Mouse (Mus musculus) fat pad, adult 2 months (tissue): ENCODE data around the gene Clybl.

ENCODE experiments used
- DNase-seq: peaks from one replicate; pipeline ENCODE4 v3.0.0-alpha.2; 2011; ENCODE audit warnings: low read depth, low spot score; ENCODE audit errors: extremely low read depth

Gene Clybl

DNA sequence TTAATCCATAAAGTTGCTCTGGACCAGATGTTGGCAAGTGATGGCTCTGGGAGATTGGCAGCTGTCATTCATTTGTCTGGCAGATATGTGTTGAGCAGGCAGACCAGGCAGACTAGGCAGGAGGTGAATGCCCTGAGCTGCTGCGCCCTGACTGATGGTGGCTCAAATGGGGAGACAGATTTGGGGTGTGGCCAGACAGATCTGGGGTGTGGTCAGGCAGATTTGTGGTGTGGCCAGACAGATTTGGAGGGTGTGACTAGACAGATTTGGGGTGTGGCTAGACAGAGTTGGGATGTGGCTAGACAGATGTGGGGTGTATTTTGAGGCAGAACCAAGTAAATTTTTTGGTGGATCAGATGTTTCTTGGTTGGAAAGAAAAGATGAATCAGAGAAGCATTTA lies 62.4 kb downstream of the Clybl start:
- no peak for DNase-seq

DNA sequence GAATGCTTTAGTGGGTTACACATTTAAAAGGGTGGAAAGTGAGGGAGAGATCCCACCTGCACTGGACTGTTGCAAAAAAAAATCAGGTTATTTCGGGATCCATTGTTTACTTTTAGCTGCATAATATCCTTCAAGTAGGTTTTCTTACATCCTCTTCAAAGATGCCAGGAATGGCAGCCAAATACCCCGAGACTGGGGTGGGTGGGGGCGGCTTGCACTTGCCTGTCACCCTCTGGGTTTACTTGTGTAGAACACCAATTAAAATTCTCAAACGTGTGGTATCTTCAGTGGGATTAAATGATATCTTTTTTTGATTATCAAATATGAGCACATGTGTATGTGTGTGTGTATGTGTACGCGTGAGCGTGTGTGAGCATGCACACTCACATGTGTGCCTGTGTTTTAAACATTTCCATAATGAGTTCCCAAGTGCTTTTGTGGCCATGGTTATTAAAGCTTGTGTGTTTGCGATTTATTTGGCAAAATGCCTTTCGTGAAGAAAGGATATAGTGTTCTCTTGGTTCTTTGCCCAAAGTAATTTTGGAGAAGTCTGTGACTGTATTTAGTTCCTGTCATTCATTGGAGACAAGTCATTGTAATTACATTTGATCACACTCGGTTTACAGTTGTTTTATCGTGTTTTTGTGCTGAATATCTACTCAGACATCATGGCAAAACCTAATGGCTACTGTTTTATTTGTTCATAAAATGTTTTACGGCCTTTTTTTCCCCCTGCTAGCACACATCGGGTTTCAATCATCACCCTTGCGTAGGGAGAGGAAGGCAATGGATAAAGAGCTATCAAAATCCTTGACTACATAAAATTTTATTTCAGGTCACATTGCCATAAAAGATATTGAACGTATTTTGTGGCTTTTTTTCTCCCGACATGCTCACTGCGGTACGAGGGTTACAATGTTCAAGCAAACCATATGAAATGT lies 65.7 kb downstream of the Clybl start:
- DNase-seq, result no peak

DNA sequence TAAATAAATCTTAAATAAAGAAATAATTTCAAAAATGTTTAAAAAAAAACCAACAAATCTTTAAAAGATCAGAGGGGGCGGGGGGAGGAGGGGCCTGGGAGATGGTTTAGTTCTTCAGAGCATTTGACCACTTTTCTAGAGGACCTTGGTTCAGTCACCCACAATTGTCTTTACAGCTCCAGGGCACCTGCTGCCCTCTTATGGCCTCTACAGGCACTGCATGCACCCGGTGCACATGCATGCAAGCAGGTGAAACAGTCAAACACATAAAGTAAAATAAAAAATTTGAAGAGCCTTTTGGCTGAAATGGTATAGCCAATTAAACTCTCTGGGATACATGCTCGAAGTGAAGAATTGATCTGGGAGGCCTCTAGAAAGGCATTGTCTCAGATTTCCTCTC lies 67.6 kb downstream of the Clybl start:
- DNase-seq, result no peak

DNA sequence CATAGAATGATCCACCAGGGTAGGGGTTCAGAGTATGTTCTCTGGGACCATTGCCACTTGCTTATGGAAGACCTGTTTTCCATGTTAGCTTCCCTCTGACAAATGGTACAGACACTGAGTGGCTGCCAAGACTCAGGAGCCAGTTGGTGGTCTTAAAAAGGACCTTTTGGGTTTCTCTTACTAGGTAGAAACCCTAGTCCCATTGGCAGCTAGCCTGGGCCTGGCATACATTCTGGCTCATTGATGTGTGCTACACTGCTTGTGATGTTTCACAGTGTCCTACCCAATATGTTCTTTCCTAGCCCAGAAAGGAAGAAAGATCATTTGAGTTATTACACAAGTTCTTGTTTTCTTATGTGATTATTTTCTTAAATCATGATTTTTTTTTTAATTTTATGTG lies 69.8 kb downstream of the Clybl start:
- DNase-seq, result no peak

DNA sequence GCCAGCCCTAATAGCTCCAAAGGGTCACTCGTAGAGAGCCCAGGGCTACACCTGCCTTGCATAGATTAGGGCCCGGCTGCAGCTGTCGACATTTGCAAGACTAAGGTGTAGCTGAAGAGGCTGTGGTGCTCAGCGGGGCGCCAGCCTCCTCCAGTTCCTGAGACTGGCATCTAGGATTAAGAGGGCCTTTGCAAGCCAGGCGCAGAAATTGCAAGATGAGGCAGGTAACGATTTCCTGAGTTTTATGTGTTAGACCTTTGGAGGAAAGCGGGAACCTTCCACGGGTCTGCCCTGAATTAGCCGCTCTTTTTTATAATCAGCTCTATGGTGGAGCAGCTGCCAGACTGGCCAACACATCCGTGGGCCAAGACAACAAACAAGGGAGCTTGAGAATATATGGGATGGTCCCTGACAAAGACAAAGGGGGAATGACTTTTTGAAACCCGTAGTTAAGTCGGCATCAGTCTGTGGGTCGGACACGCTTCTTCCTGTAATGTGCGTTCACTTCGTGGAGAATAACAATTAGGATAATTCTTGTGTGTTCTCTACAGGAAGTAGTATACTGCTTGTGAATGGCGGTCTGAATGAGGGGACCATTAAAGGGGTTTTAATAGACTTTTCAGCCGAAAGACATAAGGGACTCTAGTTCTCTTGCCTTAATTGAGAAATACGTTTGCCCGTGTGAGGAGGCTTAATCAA lies 74.2 kb downstream of the Clybl start:
- DNase-seq, result no peak

DNA sequence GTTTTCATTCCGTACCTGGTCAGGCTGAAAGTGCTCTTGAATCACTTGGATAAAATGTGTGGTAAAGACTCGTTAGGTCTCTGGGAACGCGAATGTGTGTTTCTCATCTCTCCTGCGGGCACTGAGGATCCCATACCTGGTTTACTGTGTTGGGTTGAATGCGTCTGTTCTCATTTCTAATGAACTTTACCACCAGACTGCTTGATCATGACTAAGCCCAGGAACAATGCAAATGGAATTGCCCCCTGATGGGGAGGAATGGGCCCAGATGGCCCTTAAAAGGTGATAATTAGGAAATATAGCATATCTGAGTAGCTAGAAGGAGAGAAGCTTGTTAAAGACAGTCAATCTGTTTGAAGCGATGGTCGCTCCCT lies 74.7 kb downstream of the Clybl start:
- no peak for DNase-seq

DNA sequence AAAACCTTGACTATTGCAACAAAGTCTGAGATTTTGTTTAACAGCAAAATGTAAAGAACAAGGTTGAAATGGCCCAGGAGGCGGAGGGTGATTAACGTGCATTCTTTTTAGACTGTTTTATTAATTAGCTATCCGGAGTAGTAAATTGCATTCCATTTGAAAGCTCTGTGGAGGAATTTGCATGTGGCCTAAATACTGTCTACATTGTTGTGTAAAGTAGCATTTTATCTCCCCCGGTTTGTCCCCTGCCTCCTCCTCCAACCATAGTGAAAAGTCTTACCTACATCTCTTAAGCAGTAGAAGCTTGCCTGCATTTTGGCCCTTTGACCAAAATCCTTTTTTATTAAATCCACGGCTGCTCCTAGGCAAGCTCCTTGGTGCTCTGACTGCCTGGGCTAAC lies 76.8 kb downstream of the Clybl start:
- no peak for DNase-seq

DNA sequence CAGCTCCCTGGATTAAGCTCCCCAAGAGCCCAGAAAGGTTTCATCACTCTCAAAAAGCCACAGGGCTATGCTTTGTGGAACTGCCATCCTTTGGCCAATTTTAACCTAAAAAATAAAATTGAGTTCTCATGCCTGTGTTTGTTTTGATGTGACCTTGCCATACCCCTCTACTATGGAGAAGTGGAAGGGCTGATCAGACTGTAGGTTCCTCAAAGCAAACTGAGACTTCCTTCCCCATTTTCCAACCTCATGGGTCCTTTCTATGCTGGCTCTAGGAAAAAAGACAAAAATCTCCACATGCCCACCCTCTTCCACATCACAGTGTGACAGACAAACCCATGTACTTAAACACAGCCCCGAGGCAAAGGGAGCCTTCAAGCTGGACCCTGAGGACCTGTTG lies 79.7 kb downstream of the Clybl start:
- DNase-seq, result no peak

DNA sequence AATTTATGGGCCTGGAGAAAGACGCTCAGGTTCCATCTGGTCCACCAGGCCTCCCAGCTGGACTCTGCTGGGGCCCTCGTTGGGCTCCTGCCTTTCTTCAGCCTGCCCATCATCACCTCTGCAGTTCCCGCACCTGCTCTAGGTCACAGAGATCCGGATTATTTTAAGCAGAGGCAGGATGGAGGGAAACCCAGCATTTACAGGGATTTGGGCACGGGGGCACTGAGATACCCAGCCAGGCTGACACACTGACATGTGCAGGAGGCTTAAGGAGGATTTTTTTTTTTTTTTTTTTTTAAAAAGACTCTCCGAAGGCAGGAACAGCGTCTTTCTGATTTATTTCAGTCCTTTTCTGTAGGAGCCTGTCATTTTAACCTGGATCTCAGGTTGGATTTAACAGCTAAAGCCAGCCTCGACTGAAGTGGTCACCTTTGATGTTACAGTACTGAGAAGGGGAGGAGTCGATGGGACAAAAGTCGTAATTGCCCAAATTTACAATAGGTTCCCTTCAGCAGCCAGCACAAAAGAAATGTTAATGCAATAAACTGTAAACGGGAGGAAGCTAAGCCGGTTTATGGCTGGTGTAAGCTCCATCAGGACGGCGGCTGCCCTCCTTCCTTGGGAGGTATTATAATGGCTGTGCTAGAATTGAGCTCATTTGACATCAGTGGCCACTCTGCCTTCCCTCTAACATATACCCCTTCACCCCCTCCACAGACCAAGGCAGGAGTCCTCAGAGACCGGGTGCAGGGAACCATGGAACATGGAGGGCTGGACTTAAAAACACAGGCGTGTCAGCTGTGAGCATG lies 81.6 kb downstream of the Clybl start:
- no peak for DNase-seq

DNA sequence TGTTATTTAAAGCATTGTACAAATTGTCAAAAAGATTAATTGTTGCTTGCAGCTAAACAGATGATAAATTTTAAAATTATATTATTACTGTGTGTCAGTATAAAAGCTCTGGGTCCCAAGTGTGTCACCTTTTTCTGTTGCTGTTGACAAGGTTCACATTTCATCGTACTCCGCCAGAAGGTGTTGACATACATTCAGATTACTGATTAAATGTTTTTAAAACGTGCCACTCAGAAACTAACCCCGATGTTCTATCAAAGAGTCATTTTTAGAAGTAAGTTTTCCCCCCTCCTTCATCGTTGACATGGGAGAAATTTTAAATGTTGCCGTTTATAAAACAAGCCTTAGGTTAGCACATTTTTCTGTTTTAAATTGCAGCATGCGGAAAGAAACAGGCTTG lies 83.7 kb downstream of the Clybl start:
- no peak for DNase-seq

DNA sequence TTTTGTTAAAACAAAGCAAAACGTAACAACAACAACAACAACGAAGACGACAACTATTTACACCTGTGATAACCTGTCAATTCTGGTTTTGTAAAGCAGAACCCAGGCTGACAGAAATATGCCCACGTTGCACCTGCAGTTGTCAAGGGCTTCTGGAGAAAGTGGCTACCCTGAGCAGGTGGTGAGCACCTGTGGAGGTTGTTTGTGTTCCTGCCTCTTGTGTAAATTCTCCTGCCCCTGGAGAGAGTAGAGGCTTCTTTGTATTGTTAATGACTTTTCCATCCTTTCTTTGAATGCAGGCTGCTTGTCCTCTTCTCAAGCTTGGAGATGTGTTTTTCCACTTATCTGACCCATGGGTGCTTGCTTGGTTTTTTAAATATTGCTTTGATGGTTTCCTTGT lies 86.1 kb downstream of the Clybl start:
- no peak for DNase-seq

DNA sequence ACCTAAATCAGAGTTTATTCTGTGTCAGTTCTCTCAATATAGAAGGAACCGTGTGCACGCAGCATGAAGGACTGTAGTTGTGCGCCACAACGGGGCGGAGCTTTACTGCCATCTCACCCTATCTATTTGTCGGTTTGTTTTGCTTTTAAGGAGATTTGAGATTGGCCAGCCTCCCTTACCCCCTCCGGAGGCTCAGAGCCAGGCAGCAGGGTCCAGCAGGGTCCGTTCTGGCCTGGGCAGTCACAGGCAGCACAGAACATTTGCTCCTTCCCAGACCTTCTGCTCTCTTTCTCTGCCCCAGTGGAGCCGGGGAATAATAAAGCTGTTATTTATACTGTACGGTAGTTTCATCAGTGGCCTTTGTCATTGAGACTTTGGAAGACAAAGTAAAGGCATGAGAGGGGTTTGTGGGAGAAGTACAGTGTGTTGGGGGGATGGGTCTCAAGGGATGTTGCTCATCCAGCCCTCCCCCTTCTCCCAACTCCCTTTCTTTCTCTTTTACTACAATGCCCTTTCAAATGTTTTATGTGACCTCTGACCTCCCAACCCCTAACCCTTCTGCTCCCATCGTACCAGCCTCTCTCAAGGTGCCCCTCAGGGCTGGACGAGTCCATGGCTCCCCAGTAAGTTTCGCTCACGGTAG lies 89.7 kb downstream of the Clybl start:
- no peak for DNase-seq

DNA sequence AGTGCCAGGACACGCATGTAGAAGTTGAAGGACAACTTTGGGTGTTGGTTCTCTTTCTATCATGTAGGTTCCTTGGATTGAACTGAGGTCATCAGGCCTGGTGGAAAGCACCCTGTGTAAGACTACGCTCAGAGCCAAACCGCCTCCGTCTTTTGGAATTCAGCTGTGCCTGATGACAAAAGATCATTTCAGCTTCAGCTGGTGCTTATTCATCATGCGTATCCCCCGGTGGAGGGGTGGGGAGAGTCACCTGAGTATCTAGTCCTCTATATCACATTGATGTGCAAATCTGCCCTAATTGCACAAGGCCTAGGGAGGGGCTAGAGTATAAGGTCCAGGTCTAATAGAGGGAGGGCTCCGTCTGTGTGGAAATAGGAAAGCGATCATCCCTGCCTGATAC lies 95.6 kb downstream of the Clybl start:
- no peak for DNase-seq

DNA sequence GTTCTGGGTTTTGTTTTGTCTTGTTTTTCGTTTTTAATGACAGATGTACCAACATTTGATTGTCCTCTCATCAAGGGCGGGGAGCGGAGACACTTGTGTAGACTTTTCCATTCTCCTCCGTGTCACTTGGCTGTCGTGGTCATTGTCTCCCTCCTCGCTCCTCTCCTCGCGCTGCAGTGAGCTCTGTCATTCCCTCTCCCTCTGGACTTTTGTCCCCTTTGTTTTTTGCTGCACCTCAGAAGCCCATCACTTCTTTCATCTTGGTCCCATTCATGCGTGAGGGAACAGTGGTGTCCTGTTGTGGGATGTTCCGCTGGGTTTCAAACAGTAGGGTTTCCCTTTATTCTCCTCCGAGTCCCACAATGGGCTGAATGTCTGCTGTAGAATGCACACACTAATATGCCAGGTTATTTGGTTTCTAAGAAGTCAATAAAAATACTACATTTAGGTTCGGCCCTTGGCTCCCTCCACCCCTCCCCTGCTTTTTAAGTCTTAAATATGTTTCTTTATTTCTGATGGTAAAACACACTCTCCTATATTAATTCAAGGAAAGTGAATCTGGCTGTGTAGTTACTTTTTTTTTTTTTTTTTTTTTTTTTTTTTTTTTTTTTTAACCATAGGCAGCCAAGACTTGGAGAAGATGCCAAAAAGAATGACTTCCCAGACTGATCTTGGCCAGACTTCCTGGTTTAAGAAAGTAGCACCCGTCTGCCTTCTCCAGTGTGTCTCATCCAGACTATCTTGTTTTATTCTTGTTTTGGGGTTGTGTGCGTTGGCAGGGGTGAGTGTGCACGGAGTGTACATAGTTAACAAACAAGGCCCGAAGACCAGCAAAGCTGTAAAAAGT lies 98.2 kb downstream of the Clybl start:
- DNase-seq, result no peak

DNA sequence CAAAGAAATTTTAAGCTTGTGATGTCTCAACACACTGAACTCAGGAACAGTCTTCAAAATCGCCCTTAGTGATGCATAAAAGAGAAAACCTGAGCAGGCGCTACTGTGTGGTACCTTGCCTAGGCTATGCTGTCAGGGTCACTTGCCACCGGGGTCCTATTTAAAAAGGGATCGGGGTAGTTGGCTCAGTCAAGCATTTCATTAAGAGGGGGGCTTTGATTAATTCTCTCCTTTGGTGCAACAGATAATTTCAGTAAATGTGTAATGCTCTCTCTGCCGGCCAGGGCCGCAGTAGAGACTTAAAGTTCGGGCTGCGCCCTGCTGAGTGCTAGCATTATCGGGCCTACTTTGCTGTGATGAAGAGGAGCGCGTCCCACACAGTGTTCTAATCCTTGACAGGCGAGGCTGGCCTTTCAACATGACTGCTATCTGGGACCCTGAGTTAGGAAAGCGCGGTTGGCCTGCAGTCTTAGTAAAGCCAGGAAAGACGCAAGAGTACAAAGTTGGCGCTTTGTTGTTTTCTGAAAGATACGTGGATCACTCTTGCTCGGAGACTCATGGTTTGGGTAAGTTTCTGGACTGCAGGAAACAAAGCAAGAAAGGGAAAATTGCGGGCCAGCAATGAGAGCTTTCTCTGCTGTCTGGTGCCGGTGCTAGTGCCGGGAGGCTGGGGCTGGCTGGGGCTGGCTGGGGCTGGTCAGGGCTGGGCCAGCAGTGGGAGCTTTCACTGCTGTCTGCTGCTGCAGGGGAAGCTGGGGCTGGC lies 99.0 kb downstream of the Clybl start:
- DNase-seq, result no peak

DNA sequence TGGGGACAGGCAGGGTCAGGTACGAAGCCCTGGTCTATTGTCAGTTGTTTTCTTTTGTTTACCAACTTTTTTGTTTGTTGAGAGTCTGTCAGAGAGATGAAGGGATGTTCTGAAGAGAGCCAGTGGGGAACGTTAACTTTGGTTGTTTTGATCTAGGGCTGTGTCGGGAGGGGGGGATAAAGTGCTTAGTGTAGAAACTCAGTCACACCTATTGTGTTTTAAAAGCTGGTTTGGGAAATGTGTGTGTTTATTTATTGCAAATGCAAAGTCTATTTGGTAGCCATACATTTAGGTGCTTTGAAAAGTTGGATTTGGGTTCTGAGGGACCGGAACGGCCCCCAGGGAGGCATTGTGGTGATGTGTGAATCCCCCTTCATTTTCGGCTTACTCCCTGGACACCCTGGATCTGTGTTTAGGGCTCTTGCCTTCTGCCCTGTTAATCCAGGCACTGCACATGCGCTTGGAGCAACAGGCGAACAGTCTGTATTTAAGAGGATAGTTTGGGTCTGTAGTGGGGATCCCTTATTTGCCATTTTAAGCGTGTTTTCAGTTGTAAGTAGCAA lies 99.6 kb downstream of the Clybl start:
- no peak for DNase-seq

DNA sequence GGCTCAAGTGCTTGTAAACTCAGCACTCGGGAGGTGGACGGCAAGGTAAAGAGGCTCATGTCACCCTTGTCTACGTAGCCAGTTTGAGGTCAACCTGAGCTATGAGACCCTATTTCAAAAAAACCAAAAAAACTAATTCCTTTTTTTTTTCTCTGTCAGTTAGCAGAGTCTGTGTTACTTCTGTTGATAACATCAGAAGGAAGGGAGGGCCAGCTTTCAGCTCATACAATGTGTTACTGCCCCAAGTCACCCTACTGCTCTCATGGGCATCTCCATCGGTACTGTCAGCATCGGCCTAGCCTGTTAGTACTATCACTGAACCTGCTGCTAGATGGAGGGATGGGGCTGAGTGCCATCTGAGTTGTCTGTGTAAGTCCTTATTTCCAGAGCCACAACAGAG lies 102.5 kb downstream of the Clybl start:
- DNase-seq, result no peak

DNA sequence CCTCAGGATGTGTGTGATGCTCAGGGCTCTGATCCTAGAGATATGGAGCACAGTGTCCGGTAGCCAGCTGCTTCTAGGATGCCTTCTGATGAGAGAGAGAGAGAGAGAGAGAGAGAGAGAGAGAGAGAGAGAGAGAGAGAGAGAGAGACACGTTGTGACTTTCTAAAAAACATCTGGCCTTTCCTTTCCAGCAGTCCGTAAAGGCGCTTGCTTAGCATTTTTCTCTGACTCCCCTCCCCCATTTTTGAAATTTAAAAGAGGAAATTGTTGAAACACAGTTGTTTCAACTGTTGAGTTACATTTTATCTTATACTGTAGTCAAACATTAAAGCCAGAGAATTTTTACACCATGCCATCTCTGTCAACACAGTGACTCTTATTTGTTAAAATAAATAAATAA lies 114.9 kb downstream of the Clybl start:
- DNase-seq, result no peak

DNA sequence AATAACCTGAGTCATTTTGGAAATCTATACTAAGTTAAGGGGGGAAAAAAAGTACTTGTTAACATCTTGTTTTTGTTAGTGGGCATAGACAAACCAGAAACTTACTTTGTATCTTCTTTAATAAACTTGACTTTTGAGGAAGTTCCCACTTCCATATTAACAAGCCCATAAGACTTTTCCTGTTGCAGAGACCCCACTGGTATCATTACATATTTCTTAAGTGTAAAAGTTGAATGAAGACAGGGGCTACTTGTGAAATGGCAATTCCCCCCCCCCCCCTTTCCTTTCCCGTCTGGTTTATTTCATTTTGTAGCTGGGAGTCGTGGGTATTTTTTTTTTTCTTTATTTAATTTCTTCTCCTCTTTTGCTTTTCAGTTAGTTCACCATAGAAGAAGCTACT lies 115.4 kb downstream of the Clybl start:
- DNase-seq, result no peak
